Mouse (Mus musculus) heart, adult 2 months (tissue): ENCODE measurements around the gene Pir. TPM values are rescaled to one million over a fixed set of nuclear protein-coding genes. Genes with fewer than 3 reads are reported as not detected.

Source experiments
- DNase-seq, 2 experiments: peaks; one replicate each; pipeline ENCODE4 v3.0.0; 2021
- H3K27ac ChIP-seq: fragments of 200-600 bp; 2 replicates; pipeline ENCODE4 v1.8.1; 2022
- H3K27me3 ChIP-seq: fragments of 200-500 bp; 2 replicates; pipeline ENCODE4 v1.6.1; 2012; ENCODE audit warnings: mild to moderate bottlenecking, low read length, inconsistent platforms, mixed read lengths; ENCODE audit not compliant: control insufficient read depth, insufficient read depth
- H3K36me3 ChIP-seq: fragments of 200-500 bp; 2 replicates; pipeline ENCODE4 v1.6.1; 2012; ENCODE audit warnings: low read length, inconsistent platforms; ENCODE audit not compliant: control insufficient read depth, insufficient read depth
- H3K4me1 ChIP-seq: fragments of 200-500 bp; 2 replicates; pipeline ENCODE4 v1.6.1; 2011; ENCODE audit warnings: low read length; ENCODE audit not compliant: control insufficient read depth, insufficient read depth
- H3K4me3 ChIP-seq: fragments of 200-600 bp; 2 replicates; pipeline ENCODE4 v1.8.1; 2022
- H3K79me2 ChIP-seq: fragments of 200-500 bp; replicated peaks from 2 replicates; pipeline ENCODE4 v1.6.1; 2012; ENCODE audit warnings: mild to moderate bottlenecking, inconsistent platforms, low read length, moderate library complexity, mixed read lengths; ENCODE audit not compliant: control insufficient read depth, insufficient read depth
- H3K9ac ChIP-seq: fragments of 200-500 bp; 2 replicates; pipeline ENCODE4 v1.6.1; 2012; ENCODE audit warnings: low read depth, mild to moderate bottlenecking, control low read depth, inconsistent platforms, low read length, mixed read lengths
- CTCF ChIP-seq: fragments of 200-600 bp; IDR thresholded peaks from 2 replicates; pipeline ENCODE4 v1.8.1; 2022; ENCODE audit warnings: antibody characterized with exemption, mild to moderate bottlenecking, moderate library complexity
- EP300 ChIP-seq: fragments of 200-500 bp; IDR thresholded peaks from 2 replicates; pipeline ENCODE4 v1.6.1; 2011; ENCODE audit warnings: low read depth, low read length, control low read depth; ENCODE audit not compliant: insufficient read depth
- POLR2A ChIP-seq: fragments of 200-500 bp; IDR thresholded peaks from 2 replicates; pipeline ENCODE4 v1.6.1; 2011; ENCODE audit warnings: mild to moderate bottlenecking, low read depth, low read length, control low read depth; ENCODE audit not compliant: insufficient read depth
- WGBS: fragments of 180-500 bp; shearing (Covaris S2); methylation state at CpG from one replicate; pipeline ENCODE4 v1.1.7; 2018; 5-methylcytosine and 5-hydroxymethylcytosine counted together
- intact Hi-C: fragments of 180-260 bp; cut with DNase I; formaldehyde crosslinking; loops from one replicate; pipeline ENCODE4 v1.15.1; 2025
- polyA plus RNA-seq: library from polyadenylated mRNA; depleted of rRNA; stranded (reverse); fragments of >200 nt; gene quantifications from 2 replicates; pipeline ENCODE4 v1.2.3, GENCODE M21; 2012
- total RNA-seq, 2 experiments: library from RNA; stranded (reverse); gene quantifications; 2 replicates each; pipeline ENCODE4 v1.2.3; 2021

The Pir gene
- total and polyA plus RNA-seq, 3 experiments: 2.9 to 6.6 (median 6.3) TPM

DNA sequence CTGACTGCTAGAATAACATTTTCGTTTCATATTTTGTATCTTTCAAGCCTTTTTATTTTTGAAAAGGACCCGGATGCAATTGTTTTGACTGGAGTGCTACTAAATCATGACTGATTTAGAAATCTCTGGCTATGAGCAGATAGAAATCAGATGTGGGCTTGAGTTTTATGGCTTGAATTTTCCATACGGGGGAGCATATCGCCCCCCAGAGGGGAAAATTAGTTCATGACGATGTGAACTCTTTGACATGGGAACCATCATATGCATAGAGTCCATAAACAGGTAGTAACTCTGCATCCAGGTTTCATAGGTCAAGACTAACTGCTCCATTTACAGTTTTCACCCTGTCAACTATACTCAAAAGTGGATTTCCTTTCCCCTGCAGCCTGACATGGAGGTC is 105.4 kb downstream of the Pir start:
- H3K4me1 ChIP-seq: no peaks in the 10 kb centered on the region
- DNase-seq: no peak
- no peak overlapping the region for H3K4me3 ChIP-seq
- H3K27ac ChIP-seq: no peak overlapping the region
- intact Hi-C loops: no loop called here
- H3K79me2 ChIP-seq: no peaks in the 10 kb centered on the region
- no peaks in the 10 kb centered on the region for H3K36me3 ChIP-seq
- H3K27me3 ChIP-seq: no peaks in the 10 kb centered on the region
- WGBS: 49% methylated on average over 5 of the region's 5 CpGs
- TF ChIP-seq CTCF: peak; percentile 20
- no peak for TF ChIP-seq POLR2A
- H3K9ac ChIP-seq: no peak overlapping the region

DNA sequence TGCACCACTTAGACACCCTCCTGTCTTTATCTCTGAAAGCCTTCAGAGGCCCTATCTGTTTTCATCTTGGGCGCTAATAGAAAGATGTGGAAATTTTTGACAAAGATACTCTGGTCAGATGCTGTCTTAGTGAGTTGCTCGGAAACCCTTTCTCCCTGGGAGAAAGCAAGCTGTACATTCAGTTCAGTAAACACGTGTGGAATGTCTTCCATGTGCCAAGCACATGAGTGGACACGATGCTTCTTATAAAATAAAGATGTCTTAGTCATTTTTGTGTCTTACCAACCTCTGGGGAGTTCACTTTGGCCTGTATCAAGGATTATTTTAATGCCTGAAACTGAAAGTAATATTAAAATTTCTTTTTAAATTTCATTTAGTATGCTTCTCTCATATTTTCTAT is 110.5 kb downstream of the Pir start:
- H3K27ac ChIP-seq: no peak overlapping the region

DNA sequence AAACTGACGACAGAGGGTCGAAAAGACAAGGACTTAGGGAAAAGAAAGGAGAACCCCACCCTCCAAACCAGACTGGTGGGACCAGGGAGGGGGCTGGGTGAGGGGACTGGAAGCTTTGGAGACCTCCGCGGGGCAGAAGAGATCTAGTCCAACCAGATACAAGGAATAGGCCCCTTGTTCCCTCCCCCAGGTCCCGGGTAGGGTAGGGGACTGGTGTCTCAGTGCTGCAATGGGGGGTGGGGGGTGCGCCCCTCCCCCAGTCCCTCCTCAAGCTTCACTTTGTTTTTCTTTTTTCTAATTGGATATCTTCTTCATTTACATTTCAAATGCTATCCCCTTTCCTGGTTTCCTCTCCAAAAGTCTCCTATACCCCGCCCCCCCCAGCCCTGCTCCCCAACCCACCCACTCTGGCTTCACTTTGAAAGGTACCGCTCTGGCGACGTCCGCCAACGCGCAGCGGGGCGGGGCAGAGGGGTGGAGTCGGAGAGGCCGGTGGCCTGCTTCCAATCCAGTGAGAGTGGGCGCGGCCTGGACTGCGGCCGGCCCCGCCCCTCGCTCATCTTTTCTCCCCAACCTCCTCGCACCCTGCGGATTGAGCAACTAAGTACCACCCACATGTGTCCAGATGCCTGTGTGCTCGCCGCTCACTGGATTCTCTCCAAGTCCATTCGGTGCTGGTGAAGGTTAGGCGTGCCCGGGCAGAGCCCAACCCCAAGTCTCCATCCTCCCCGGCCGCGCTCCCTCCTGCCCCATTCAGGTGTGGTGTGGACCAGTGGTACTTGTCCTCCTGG is 112.6 kb downstream of the Pir start:
- no peaks in the 10 kb centered on the region for H3K36me3 ChIP-seq
- no peak for TF ChIP-seq EP300
- no peak for TF ChIP-seq POLR2A
- WGBS: 22% methylated on average over 26 of the region's 33 CpGs
- H3K27ac ChIP-seq: no peak overlapping the region
- DNase-seq: peak; percentile 82 to 84
- no peak overlapping the region for H3K9ac ChIP-seq
- peak overlapping the region; percentile 15; the same call in 1 of the 2 replicates for H3K4me3 ChIP-seq
- intact Hi-C loops: no loop called here
- no peaks in the 10 kb centered on the region for H3K4me1 ChIP-seq
- no peaks in the 10 kb centered on the region for H3K79me2 ChIP-seq
- no peaks in the 10 kb centered on the region for H3K27me3 ChIP-seq

More for the DNA sequence above, 110.5 kb downstream of the Pir start:
- WGBS: 69% methylated on average over 4 of the region's 4 CpGs
- no peak overlapping the region for H3K4me3 ChIP-seq
- TF ChIP-seq POLR2A: no peak
- TF ChIP-seq CTCF: no peak
- no peak for TF ChIP-seq EP300
- no peak for DNase-seq
- H3K27me3 ChIP-seq: no peaks in the 10 kb centered on the region
- no peak overlapping the region for H3K9ac ChIP-seq
- no peaks in the 10 kb centered on the region for H3K79me2 ChIP-seq
- H3K36me3 ChIP-seq: no peaks in the 10 kb centered on the region
- intact Hi-C loops: no loop called here
- H3K4me1 ChIP-seq: no peaks in the 10 kb centered on the region

- H3K79me2 ChIP-seq: no peaks in the 10 kb centered on the region
- intact Hi-C loops: no loop called here
- H3K4me1 ChIP-seq: no peaks in the 10 kb centered on the region
- TF ChIP-seq POLR2A (no peak), CTCF (no peak), EP300 (no peak)
- no peak overlapping the region for H3K9ac ChIP-seq
- no peak overlapping the region for H3K4me3 ChIP-seq
- no peaks in the 10 kb centered on the region for H3K36me3 ChIP-seq
- 61% methylated on average over 4 of the region's 4 CpGs for WGBS
- no peak for DNase-seq
- no peaks in the 10 kb centered on the region for H3K27me3 ChIP-seq
- no peak overlapping the region for H3K27ac ChIP-seq
Observed at GRCm38 (mm10) chrX:164394091-164394490, 124.9 kb downstream of the Pir start.

DNA sequence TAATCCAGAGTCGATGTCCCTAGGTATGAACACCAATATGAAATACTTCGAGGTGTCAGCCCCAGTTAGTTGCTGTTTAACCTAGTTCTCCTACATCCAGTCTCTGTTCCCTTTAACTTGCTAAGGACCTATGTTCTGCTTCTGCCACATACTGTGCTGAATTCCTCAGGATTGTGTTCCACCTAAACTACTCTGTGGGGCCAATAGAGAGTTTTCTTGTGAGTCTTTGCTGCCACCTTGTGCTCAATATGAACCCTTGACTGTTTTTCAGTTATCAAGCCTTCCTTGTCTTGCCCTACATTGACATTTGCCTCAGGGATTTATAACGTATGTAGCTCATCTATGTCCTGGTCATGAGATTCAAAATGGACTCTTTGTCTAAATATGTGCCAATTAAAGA is 129.3 kb downstream of the Pir start:
- H3K4me3 ChIP-seq: no peak overlapping the region
- H3K36me3 ChIP-seq: no peaks in the 10 kb centered on the region
- TF ChIP-seq EP300 (no peak), POLR2A (no peak), CTCF (peak; percentile 68)
- no peak overlapping the region for H3K9ac ChIP-seq
- H3K27ac ChIP-seq: no peak overlapping the region
- no peaks in the 10 kb centered on the region for H3K27me3 ChIP-seq
- WGBS: 45% methylated on average over 3 of the region's 3 CpGs
- no peak for DNase-seq
- H3K4me1 ChIP-seq: no peaks in the 10 kb centered on the region
- intact Hi-C loops: loop anchor here (2.0 kb wide), 1 partner anchor 216 kb away; no protein-coding TSS in a partner anchor
- H3K79me2 ChIP-seq: no peaks in the 10 kb centered on the region

DNA sequence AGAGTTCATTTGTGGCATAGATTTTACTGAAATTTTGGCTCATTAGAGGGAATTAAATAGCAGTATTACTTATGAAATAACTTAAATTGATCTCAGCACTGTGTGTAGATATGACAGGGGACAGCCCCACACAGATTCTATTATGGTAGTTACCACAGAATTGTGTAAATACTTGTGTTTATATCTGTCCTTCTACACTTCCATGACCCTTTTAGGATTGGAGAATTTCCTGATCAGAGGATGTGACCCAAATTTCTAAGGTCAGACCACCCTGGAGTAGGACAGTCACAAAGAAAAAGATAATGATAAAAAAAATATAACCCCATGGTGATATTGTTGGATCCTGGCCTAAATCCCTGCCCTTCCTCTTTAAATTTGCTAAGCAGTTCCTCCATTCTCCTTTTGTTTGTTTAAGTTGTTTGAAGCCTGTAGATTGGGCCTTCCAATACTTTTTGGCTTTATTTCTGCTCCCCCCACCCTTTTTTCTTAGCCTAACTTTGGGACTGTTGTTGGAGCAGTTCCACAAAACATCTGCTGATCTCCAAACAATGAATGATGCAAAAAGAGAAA is 136.0 kb downstream of the Pir start:
- no peak for DNase-seq
- Histone ChIP-seq H3K27me3 (no peaks in the 10 kb centered on the region), H3K27ac (no peak overlapping the region), H3K4me3 (no peak overlapping the region), H3K36me3 (no peaks in the 10 kb centered on the region), H3K9ac (no peak overlapping the region), H3K4me1 (no peaks in the 10 kb centered on the region), H3K79me2 (no peaks in the 10 kb centered on the region)
- intact Hi-C loops: no loop called here
- no peak for TF ChIP-seq EP300
- TF ChIP-seq POLR2A: no peak
- no peak for TF ChIP-seq CTCF
